Mouse (Mus musculus): ENCODE measurements around the gene Rps6ka5.

GRCm38 (mm10) chr12:100687001-100687400, 39.8 kb downstream of the Rps6ka5 start:
- no peak for TF ChIP-seq CTCF (IDR thresholded peaks at IDR 0.05; ENCODE audit: borderline replicate concordance, control insufficient read depth, extremely low read depth, insufficient read depth, low read length, poor library complexity)
- TF ChIP-seq POLR2A (IDR thresholded peaks at IDR 0.05; ENCODE audit: control insufficient read depth, extremely low read depth, insufficient read depth, low read length, poor library complexity), result no peak
